Mouse (Mus musculus) megakaryocyte, embryonic 14.5 days (primary cell): ENCODE measurements around the gene Tmem120a.

ENCODE experiments used
- FLI1 ChIP-seq: IDR thresholded peaks from 2 replicates; pipeline ENCODE4 v1.6.1; 2012; ENCODE audit warnings: low read length, inconsistent platforms, mixed read lengths
- GATA1 ChIP-seq: IDR thresholded peaks from 3 replicates; pipeline ENCODE4 v1.6.1; 2012; ENCODE audit warnings: mixed read lengths, low read length, inconsistent platforms, borderline replicate concordance

DNA sequence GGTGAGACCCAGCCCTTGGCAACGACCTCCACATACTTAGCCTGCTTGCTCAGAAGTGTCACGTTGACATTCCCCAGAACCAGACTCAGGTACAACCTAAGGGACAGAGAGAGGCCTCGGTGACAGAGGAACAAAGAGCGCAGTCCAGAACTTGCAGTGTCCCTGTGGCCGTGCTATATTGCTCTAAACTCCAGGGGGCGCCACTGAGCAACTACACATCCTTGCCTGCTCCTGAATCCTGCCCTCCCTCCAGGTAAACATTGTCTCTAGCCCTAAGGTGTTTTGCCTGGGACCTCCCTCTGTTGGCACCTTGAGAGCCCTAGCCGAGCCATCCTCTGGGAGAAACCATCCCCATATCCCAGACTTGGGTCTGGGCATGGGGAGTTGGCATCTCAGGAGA lies 7.1 kb downstream of the Tmem120a start:
- TF ChIP-seq GATA1 (no peak), FLI1 (no peak)
